Mouse (Mus musculus) erythroid progenitor cell, adult 5-6 weeks (primary cell): ENCODE data around the gene Fbxl5. TPM values are rescaled to one million over a fixed set of nuclear protein-coding genes. Genes with fewer than 3 reads are reported as not detected.

Experiments used
- ATAC-seq: replicated peaks from 2 replicates; pipeline ENCODE4 v1.8.0; 2016; ENCODE audit warnings: moderate number of reproducible peaks, mild to moderate bottlenecking, moderate TSS enrichment, inconsistent platforms; ENCODE audit not compliant: poor library complexity, low FRiP score, severe bottlenecking
- total RNA-seq, 2 experiments: library from RNA; stranded (forward) in 1 of 2; stranded (reverse) in 1 of 2; fragments of 150-400 nt in 1 of 2; fragments of 186-747, 209-891 nt in 1 of 2; gene quantifications; 2 replicates each; pipeline versions ENCODE4 v1.2.3 to v1.2.4; 2015 to 2017; ENCODE audit warnings: low replicate concordance in 2 of 2

Fbxl5 gene
- total RNA-seq (2015; ENCODE audit: low replicate concordance) (18.7 and 21.8 TPM in 2 replicates), total RNA-seq (2017; ENCODE audit: low replicate concordance) (14.6 and 24.0 TPM in 2 replicates)

- no peak for ATAC-seq
Observed at GRCm38 (mm10) chr5:43821538-43821937, at the start of gene Fbxl5. TSS of gene Fbxl5 (minus strand) at chr5:43821638.

DNA sequence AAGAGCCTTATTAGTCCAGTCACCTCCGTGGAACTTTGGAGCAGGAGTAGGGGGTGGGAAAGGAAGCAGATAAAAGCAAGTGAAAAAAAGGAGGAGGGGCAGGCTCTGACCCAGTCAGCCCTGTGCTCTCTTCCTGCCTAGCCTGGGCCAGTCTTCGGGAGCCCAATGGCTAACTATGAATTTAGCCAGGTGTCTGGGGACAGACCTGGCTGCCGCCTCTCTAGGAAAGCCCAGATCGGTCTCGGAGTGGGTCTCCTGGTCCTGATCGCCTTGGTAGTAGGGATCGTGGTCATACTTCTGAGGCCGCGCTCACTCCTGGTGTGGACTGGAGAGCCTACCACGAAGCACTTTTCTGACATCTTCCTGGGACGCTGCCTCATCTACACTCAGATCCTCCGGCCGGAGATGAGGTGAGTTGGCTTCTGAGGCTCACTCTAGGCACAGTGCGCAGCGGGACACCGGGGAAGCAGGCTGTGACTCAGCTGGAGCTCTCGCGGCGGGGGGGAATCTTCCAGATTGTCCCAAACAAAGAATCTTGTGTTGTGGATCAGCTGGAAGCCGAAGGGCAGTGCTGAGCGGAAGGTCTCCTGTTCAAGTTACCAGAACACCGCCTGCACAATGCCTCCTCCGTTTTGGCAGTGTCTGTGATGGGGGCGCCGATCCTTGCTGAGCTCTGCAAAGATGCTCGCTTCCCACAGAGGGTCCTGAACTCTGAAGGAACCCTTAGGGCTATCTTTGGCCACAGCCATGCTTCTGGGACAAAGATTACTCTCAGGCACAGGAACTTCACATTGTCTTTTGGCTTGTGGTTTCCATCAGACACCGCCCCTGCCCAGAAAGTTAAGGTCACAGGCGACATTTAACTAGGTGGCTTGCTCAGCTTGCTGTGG is 47.5 kb upstream of the Fbxl5 start:
- no peak for ATAC-seq

DNA sequence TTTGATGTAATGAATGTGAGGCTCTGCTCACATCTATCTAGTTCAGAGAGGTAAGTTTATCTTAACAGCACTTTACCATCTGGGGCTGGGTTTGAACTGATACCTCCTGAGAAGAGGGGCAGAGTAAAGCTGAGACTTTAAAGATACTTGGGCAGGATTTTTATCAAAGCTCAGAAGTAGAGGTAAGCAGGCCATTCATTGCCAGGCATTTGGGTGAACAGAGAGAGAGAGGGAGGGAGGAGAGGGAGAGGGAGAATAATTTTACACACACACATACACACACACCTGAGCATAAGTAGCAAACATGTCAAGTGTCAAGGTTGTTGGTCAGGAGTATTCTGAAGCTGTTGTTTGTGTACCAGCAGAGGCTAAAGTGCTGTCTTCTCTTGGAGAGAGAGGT is 46.8 kb upstream of the Fbxl5 start, which contains the start of gene Cd38:
Gene Cd38, plus strand, starts transcription at position 301 of the 400 bp plus-strand sequence.
- no peak for ATAC-seq

- ATAC-seq, result no peak
Observed at GRCm38 (mm10) chr5:43865316-43865715, 43.9 kb upstream of the Fbxl5 start.

DNA sequence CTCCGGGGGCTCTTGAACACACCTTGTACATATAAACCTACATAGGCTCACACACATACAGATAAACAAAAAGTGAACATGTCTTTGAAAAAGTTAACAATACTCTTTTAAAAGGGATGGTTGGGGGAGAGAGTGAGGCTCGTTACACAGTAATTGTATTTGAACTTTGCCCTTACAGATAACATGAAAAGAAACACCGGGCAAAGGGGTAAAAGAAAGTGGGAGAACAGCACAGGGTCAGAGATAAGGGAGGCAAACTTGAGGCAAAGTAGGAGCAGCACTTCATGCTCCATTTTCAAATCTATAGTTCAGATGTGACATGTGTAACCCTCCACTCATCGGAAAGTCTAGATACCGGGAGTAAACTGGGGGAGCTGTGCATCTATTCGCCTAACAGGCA is 42.2 kb upstream of the Fbxl5 start:
- no peak for ATAC-seq

GRCm38 (mm10) chr5:43860670-43861431 is 39.4 kb upstream of the Fbxl5 start:
- ATAC-seq, result no peak

DNA sequence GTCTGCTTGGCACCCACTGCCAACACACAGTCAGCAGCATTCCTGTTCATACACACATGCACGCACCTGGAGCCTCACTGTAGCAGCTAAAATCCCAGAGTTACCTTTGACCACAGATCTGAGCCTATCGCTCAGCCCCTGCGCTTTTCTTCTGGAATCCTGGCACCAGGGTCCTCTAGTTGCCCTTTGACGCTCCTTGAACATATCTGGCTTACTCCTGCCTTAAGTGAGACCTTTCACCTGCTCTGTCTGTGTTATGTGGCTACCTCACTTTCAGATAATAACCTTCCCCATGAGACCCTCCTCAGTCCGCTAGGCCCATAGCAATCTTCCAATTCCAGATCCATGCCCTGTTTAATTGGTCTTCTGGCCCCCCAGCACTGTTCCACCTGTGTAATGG is 38.7 kb upstream of the Fbxl5 start:
- ATAC-seq, result no peak

- no peak for ATAC-seq
Observed at GRCm38 (mm10) chr5:43859663-43860062, 38.2 kb upstream of the Fbxl5 start.

DNA sequence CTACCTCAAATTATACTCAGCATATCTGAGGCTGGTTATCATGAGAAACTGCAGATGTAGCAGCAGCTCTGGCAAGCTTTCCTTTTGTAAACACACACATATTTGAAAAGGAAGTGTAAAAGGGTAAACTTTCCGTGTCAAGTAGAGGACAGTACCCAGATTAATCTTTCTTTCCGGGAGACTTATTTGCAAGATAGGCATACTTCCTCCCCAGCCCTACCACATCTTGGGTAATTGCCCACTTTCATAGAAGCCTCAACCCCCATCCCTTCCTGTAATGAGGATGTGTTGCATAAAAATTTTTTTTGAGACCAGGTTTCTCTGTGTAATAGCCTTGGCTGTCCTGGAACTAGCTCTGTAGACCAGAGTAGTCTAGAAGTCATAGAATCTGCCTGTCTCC is 34.3 kb upstream of the Fbxl5 start:
- ATAC-seq, result no peak

- ATAC-seq, result no peak
Observed at GRCm38 (mm10) chr5:43853868-43854488, 32.5 kb upstream of the Fbxl5 start.

- ATAC-seq, result no peak
Observed at GRCm38 (mm10) chr5:43853096-43853867, 31.8 kb upstream of the Fbxl5 start.

- no peak for ATAC-seq
Observed at GRCm38 (mm10) chr5:43848275-43848674, 26.8 kb upstream of the Fbxl5 start.

DNA sequence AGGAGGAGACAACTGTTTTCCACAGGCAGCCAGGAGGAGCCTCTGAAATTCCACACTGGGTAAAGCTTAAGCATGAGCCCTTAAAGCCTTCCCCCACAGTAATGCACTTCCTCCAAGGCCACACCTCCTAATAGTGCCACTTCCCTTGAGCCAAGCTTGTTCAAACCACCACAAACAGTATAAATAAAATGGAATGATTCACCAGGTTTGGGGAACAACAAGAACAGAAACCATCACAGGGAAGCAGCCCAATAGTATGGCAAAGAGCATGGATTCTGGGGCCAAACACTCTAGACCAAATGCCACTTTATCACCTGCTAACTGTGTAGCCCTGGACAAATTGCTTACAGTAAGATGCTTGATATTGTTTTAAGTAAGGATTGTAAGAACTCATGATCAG is 26.1 kb upstream of the Fbxl5 start:
- ATAC-seq, result no peak

GRCm38 (mm10) chr5:43846227-43846626 is 24.8 kb upstream of the Fbxl5 start:
- ATAC-seq, result no peak

GRCm38 (mm10) chr5:43845646-43846045 is 24.2 kb upstream of the Fbxl5 start:
- ATAC-seq, result no peak

GRCm38 (mm10) chr5:43845083-43845482 is 23.6 kb upstream of the Fbxl5 start:
- ATAC-seq, result no peak

DNA sequence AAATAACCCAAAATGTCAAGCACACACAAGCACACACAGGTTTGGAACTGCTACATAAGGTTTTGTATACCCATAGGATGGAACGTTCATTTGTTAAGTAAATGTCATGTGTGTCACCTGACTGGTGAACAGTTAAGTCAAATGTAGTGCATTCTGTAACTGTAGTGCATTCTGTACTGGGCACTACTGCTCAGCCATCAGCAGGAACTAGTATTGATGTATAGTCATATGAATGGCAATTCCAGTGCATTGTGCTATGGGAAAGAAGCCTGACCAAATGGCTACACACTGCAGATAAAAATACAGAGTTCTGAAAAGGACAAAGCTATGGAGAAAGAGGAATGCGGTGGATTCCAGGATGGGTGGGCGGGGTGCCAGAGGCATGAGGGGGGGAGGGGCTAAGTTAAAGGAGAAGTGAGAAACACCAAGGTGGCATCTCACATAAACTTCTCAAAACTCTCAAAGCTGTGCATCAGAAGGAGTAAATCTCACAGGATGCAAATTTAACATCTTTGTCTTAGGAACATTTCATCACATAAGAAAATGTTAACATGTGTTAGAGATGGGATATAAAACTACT is 21.2 kb upstream of the Fbxl5 start:
- no peak for ATAC-seq

DNA sequence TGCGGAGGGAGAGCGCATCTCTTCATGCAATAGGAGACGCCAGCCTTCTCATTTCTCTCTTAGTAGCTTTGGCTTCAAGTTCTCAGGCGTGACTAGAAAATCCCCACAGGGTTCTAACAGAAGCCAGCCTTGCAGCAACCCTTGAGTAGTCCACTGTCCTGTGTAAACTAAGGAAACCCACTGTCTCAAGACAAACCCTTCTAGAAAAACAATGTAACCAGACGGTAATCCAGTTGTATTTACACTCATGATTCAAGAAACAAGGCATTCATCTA is 20.5 kb upstream of the Fbxl5 start:
- ATAC-seq, result no peak

- ATAC-seq, result no peak
Observed at GRCm38 (mm10) chr5:43841144-43842010, 19.9 kb upstream of the Fbxl5 start.
